Mouse (Mus musculus) megakaryocyte, embryonic 14.5 days (primary cell): ENCODE measurements around the gene Cecr2. TPM values are rescaled to one million over a fixed set of nuclear protein-coding genes. Genes with fewer than 3 reads are reported as not detected.
A peak's percentile ranks its signal among the peaks of the same experiment; 100 is the strongest.

Source experiments
- H3K27me3 ChIP-seq: replicated peaks from 2 replicates; pipeline ENCODE3; 2012; ENCODE audit warnings: inconsistent platforms
- H3K36me3 ChIP-seq: replicated peaks from 2 replicates; pipeline ENCODE3; 2012; ENCODE audit warnings: low read length, inconsistent platforms, mixed read lengths
- H3K4me1 ChIP-seq: 2 replicates; pipeline ENCODE4 v1.6.1; 2012; ENCODE audit warnings: inconsistent platforms
- H3K4me3 ChIP-seq: replicated peaks from 2 replicates; pipeline ENCODE3; 2012; ENCODE audit warnings: moderate library complexity, mild to moderate bottlenecking, inconsistent platforms
- H3K9me3 ChIP-seq: 2 replicates; pipeline ENCODE4 v1.6.1; 2012; ENCODE audit warnings: inconsistent platforms
- FLI1 ChIP-seq: IDR thresholded peaks from 2 replicates; pipeline ENCODE4 v1.6.1; 2012; ENCODE audit warnings: low read length, inconsistent platforms, mixed read lengths
- GATA1 ChIP-seq: IDR thresholded peaks from 3 replicates; pipeline ENCODE4 v1.6.1; 2012; ENCODE audit warnings: mixed read lengths, low read length, inconsistent platforms, borderline replicate concordance
- polyA plus RNA-seq: library from polyadenylated mRNA; stranded (reverse); fragments of >175 nt; gene quantifications from 2 replicates; pipeline ENCODE4 v1.2.3, GENCODE M21; 2012; ENCODE audit warnings: low replicate concordance; ENCODE audit not compliant: insufficient read depth

Cecr2 gene
- polyA plus RNA-seq, 1 experiment = not detected

DNA sequence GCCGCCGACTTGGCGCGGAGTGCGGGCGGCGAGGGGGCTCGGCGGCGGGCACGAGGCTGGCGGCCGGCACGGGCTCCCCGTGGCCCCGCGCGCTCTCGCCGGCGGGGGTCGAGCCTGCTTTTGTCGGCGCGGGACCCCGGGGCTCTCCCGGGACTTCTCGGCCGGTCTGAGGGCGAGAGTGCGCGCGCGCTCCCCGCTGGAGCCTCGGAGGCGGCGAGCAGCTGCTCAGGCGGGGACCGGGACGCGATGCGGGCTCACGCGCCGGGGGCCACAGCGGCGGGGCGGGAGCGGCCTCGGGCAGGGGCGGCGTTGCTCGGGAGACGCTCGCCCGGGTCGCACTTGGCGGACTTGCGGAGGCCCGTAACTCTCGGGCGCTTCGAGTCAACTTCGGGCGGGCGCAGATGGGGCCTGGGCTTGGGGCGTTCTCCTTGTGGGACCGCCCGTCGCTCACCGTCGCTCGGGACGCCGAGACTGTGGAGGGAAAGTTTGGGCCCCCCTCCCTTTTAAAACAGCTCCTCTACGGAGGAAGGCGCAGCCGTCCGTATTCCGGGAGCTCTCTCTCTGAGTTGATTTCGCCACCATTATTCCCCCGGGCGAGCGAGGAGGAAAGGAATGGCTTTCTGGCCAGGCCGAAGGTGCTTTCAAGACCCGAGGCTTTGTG is 722 bp downstream of the Cecr2 start:
- Histone ChIP-seq H3K9me3 (peaks cover 5% of the 10 kb centered on the region), H3K4me1 (peaks cover 21% of the 10 kb centered on the region), H3K4me3 (peak overlapping the region; percentile 90), H3K27me3 (peaks cover 87% of the 10 kb centered on the region), H3K36me3 (no peaks in the 10 kb centered on the region)
- TF ChIP-seq FLI1 = no peak
- TF ChIP-seq GATA1 = no peak

DNA sequence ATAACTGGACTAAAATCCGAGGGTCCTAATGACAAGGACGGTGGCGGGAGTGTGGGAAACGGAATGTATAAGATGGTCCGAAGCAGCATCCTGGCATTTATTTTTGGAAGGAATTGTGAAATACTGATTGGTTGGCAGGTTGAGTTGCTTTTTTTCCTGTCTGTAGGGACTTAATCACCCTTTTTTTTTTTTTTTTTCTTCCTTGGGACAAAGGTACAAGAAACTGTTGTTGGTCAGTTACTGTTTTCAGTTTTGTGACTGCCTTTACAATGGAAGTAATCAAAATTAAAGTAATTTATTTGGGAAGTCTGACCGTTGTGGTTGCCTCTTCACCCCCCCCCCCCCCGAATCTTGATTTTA is 1.2 kb downstream of the Cecr2 start:
- Histone ChIP-seq H3K36me3 (no peaks in the 10 kb centered on the region), H3K27me3 (peaks cover 85% of the 10 kb centered on the region), H3K4me1 (peaks cover 21% of the 10 kb centered on the region), H3K9me3 (no peaks in the 10 kb centered on the region), H3K4me3 (peak overlapping the region; percentile 90)
- TF ChIP-seq FLI1 (no peak), GATA1 (no peak)

DNA sequence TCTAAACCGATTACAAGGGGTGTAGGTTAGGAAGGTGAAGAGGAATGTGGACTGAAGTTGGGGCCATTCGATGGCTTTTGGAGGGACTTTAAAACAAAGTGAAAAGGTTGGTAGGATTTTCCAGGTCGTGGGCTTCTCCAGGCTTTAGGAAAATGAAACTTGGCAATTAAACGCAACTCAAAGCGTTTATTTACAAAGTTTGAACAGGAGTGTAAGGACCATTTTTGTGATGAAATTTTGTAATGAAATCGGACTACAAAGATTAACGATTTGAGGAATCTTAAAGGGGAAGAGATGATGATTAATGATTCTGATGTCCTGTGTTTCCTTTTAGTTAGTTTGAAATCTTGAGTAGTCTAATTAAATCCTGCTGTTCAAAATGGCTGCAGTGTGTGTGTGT is 1.7 kb downstream of the Cecr2 start:
- Histone ChIP-seq H3K4me1 (peaks cover 21% of the 10 kb centered on the region), H3K9me3 (no peaks in the 10 kb centered on the region), H3K4me3 (no peak overlapping the region), H3K27me3 (peaks cover 84% of the 10 kb centered on the region), H3K36me3 (no peaks in the 10 kb centered on the region)
- TF ChIP-seq FLI1 (no peak), GATA1 (no peak)

DNA sequence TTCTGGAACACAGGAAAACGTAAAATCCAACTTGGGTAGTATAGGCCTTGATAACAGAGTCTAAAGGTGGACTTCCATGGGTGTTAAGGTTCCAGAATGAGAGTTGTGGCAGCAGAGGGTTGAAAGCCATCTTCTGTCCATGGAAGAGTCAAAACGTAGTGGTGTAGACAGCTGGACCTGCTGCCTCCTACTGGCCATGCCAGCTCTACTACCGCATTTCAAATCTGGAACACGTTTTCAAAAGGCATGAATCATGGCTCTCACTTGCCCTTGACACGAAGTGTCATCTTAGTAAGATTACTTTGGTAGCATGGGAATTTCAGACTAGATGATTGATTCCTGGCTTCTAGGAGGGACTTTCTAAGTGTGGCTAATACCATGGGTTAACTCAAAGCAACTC is 8.0 kb downstream of the Cecr2 start:
- Histone ChIP-seq H3K36me3 (no peaks in the 10 kb centered on the region), H3K9me3 (no peaks in the 10 kb centered on the region), H3K27me3 (peaks cover 43% of the 10 kb centered on the region), H3K4me3 (no peak overlapping the region), H3K4me1 (no peaks in the 10 kb centered on the region)
- TF ChIP-seq GATA1 = no peak
- no peak for TF ChIP-seq FLI1

DNA sequence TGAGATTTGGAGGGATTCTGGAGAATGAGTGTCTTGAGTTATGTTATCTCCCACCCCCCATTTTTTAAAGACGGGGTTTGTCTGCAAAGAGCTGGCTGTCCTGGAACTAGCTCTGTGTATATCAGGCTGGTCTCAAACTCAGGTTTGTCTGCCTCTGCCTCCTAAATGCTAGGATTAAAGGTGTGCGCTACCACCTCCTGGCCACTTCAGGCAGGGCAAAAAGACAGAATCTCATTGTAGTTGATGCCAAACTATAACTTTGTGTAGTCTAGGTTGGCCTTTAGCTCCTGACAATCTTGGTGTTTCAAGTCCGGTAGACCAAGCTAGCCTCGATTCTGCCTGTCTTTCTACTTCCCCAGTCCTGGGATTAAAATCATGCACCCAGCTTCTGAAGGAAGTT is 8.7 kb downstream of the Cecr2 start:
- no peaks in the 10 kb centered on the region for H3K4me1 ChIP-seq
- H3K36me3 ChIP-seq = no peaks in the 10 kb centered on the region
- H3K4me3 ChIP-seq = no peak overlapping the region
- no peak for TF ChIP-seq GATA1
- no peaks in the 10 kb centered on the region for H3K9me3 ChIP-seq
- H3K27me3 ChIP-seq = peaks cover 37% of the 10 kb centered on the region

DNA sequence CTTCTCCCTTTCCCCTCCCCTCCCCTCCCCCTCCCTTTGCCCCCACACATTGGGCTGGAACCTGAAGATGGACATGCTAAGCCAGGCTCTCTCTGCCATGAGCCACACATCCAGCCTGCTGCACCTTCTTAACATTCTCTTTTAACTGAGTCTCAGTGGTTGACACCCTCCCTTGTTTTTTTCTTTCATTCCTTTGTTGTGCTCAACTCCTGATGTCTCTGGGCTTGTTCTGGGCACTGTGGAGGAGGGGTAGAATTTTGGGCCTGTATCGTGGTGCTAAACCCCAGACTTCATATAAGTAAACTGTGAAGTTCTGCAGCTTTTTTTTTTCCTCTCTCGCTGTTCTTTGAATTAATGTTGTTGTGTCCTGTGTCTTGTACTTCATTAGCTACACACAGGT is 9.8 kb downstream of the Cecr2 start:
- Histone ChIP-seq H3K4me1 (no peaks in the 10 kb centered on the region), H3K36me3 (no peaks in the 10 kb centered on the region), H3K9me3 (no peaks in the 10 kb centered on the region), H3K4me3 (no peak overlapping the region), H3K27me3 (peaks cover 34% of the 10 kb centered on the region)
- no peak for TF ChIP-seq GATA1
- no peak for TF ChIP-seq FLI1

DNA sequence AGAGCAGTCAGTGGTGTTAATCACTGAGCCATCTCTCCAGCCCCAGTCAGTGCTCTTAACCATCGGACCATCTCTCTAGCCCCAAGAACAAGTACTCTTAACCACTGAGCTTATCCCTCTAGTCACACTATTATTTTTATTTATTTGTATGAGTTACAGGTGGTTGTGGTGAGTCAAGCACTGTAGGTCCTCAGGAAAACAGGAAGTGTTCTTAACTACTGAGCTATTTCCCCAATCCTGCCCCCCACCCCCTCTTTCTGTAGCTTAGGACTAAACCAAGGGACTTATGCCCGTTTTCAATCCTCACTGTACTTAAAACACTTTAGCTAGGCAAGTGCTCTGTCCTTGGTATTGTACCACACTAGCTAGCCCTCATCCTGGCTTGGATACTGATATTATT is 17.2 kb downstream of the Cecr2 start:
- H3K9me3 ChIP-seq = no peaks in the 10 kb centered on the region
- TF ChIP-seq FLI1 (no peak), GATA1 (no peak)
- H3K4me1 ChIP-seq = no peaks in the 10 kb centered on the region
- peaks cover 2% of the 10 kb centered on the region for H3K27me3 ChIP-seq
- no peak overlapping the region for H3K4me3 ChIP-seq
- H3K36me3 ChIP-seq = no peaks in the 10 kb centered on the region

DNA sequence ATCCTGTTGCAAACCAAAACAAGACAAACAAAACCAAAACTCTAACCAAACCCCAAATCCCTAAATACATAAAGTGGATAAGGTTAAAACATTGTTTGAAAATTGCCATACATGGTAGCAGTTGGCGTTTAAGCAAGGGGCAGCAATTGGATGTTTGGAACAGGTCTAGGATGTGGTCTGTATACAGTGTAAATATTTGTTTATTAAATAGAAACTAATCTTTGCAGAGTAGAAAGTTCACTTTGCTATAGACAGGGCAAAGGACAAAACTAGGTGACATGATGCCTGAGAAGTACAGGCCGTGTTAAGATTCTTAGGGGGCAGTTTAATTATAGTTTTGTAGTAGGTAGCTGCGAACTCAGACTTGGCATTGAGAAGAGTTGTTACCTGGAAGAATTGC is 18.6 kb downstream of the Cecr2 start:
- H3K9me3 ChIP-seq = no peaks in the 10 kb centered on the region
- H3K4me3 ChIP-seq = no peak overlapping the region
- peaks cover 2% of the 10 kb centered on the region for H3K27me3 ChIP-seq
- TF ChIP-seq GATA1 = no peak
- no peak for TF ChIP-seq FLI1
- no peaks in the 10 kb centered on the region for H3K4me1 ChIP-seq
- H3K36me3 ChIP-seq = no peaks in the 10 kb centered on the region

DNA sequence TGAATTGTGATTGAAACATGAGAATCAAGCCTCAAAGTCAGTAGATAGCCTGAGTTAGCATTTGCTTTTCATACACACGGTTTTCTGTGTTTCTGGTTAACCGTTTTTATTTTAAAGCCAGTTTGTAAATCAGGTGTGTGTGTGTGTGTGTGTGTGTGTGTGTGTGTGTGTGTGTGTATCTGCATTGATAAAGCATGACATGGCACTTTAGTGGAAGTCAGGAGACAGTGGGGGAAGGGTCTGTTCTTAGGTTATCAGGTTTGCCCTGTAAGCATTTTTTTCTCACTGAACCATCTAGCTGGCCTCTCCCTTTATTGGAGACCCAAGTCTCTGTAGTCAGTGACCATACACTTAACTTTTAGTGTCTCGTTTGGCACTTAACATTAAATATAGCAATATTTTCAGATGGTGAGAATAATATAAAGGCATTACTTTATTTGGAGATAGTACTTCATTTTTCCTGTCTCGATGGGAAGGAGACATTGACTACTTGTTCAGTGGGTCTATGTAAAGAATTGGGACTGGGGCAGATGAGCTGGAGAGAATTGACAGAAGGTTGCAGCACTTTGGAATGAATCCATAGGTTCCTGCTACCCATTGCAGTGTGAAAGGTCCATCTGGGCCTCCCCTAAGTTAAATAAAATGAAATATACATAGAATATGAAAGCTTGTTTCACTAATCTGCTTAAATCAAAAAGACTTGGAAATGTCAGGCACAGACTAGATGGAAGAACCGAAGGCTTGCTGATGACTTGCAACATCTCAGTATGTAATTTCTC is 20.9 kb downstream of the Cecr2 start:
- H3K9me3 ChIP-seq = no peaks in the 10 kb centered on the region
- H3K4me3 ChIP-seq = no peak overlapping the region
- H3K27me3 ChIP-seq = no peaks in the 10 kb centered on the region
- TF ChIP-seq FLI1 (no peak), GATA1 (no peak)
- H3K4me1 ChIP-seq = no peaks in the 10 kb centered on the region
- H3K36me3 ChIP-seq = no peaks in the 10 kb centered on the region

DNA sequence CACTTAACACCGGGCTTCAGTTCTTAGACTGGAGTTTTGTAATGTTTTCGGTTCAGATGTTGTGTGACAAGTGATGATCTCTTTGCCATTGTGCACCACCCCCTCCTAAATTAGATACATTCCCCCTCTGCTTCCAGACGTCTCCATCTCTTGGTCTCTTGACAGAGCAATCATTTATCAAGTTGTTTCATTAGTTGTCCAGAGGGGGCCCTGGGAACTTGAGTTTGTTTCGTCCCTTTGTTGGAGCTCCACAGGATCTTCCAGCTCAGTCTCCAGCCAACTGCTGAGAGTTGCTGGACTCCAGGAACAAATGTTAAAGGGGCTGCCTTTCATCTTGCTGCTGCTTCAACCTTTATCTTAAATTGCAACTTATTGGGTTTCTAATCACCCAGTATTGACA is 34.1 kb downstream of the Cecr2 start:
- TF ChIP-seq GATA1 = no peak
- no peak for TF ChIP-seq FLI1
- H3K27me3 ChIP-seq = peaks cover 16% of the 10 kb centered on the region
- H3K4me3 ChIP-seq = no peak overlapping the region
- H3K9me3 ChIP-seq = no peaks in the 10 kb centered on the region
- H3K4me1 ChIP-seq = no peaks in the 10 kb centered on the region
- H3K36me3 ChIP-seq = no peaks in the 10 kb centered on the region

DNA sequence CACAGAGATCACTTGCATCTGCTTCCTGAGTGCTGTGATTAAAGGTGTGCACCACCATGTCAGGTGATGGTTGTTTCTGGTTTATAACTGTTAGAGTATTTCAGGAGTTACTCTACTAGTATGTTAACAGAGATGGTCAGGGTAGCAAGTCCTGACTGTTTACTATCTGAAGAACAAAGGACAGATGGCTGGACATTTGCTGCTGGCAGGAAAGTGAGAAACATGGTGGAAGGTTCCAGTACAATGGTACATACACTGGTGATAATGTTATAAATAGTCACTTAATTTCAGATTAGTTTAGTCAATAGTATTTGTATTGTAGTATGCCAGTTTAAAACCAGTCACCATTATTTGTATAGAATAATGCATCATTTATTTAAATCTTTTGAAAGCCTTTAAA is 38.2 kb downstream of the Cecr2 start:
- H3K9me3 ChIP-seq = no peaks in the 10 kb centered on the region
- peaks cover 10% of the 10 kb centered on the region for H3K27me3 ChIP-seq
- TF ChIP-seq GATA1 = no peak
- no peak for TF ChIP-seq FLI1
- H3K4me3 ChIP-seq = no peak overlapping the region
- H3K4me1 ChIP-seq = no peaks in the 10 kb centered on the region
- H3K36me3 ChIP-seq = no peaks in the 10 kb centered on the region
